Mouse (Mus musculus) CH12.LX (cell line): Measurements from ENCODE around the gene Fev. TPM values are rescaled to one million over a fixed set of nuclear protein-coding genes. Genes with fewer than 3 reads are reported as not detected.

Experiments
- DNase-seq: peaks from one replicate; pipeline ENCODE4 v3.0.0-alpha.2; 2013; ENCODE audit errors: extremely low read depth
- H3K27ac ChIP-seq: 2 replicates; pipeline ENCODE4 v1.5.1; 2012; ENCODE audit warnings: low read depth, mild to moderate bottlenecking, control low read depth, moderate library complexity; ENCODE audit not compliant: insufficient read depth
- H3K27me3 ChIP-seq: replicated peaks from 2 replicates; pipeline ENCODE3; 2012; ENCODE audit warnings: inconsistent platforms
- H3K36me3 ChIP-seq, 2 experiments: replicated peaks in 1 of 2; 2 replicates each; pipeline versions ENCODE3 to v1.6.1; 2012; ENCODE audit warnings: inconsistent platforms in 1 of 2, low read length in 1 of 2, mild to moderate bottlenecking in 1 of 2, mixed read lengths in 1 of 2, moderate library complexity in 1 of 2; ENCODE audit not compliant: control insufficient read depth in 1 of 2, insufficient read depth in 1 of 2
- H3K4me1 ChIP-seq, 2 experiments: 2 replicates each; pipeline ENCODE4 v1.6.1; 2012; ENCODE audit warnings: inconsistent platforms in 1 of 2, moderate library complexity in 1 of 2; ENCODE audit not compliant: insufficient read depth in 2 of 2, control insufficient read depth in 1 of 2
- H3K4me2 ChIP-seq: 2 replicates; pipeline ENCODE4 v1.6.1; 2012; ENCODE audit warnings: low read depth, mild to moderate bottlenecking, control low read depth; ENCODE audit not compliant: poor library complexity, insufficient read depth, severe bottlenecking
- H3K4me3 ChIP-seq, 3 experiments: fragments of 150-350 bp in 1 of 3; sonication (generic) in 1 of 3; replicated peaks in 1 of 3; 2 replicates each; pipeline versions ENCODE3 to v1.5.1; 2011 to 2012; ENCODE audit warnings: low read depth in 2 of 3, low read length in 2 of 3, mild to moderate bottlenecking in 2 of 3, moderate library complexity in 2 of 3, control low read depth in 1 of 3, improper control_type of control experiment in 1 of 3, inconsistent platforms in 1 of 3, mixed read lengths in 1 of 3; ENCODE audit not compliant: poor library complexity in 1 of 3
- H3K79me2 ChIP-seq: replicated peaks from 2 replicates; pipeline ENCODE4 v1.6.1; 2012; ENCODE audit warnings: mild to moderate bottlenecking, moderate library complexity; ENCODE audit not compliant: control insufficient read depth, poor library complexity, insufficient read depth, severe bottlenecking; ENCODE audit errors: extremely low read depth
- H3K9ac ChIP-seq: 2 replicates; pipeline ENCODE4 v1.6.1; 2012; ENCODE audit warnings: low read depth, mild to moderate bottlenecking, control low read depth, moderate library complexity; ENCODE audit not compliant: insufficient read depth
- H3K9me3 ChIP-seq: replicated peaks from 2 replicates; pipeline ENCODE3; 2012; ENCODE audit warnings: low read length, inconsistent platforms, mixed read lengths
- BHLHE40 ChIP-seq: IDR thresholded peaks from 2 replicates; pipeline ENCODE4 v1.6.1; 2011; ENCODE audit warnings: mild to moderate bottlenecking, low read depth, low read length, improper control_type of control experiment
- CHD1 ChIP-seq: IDR thresholded peaks from 2 replicates; pipeline ENCODE4 v1.6.1; 2012; ENCODE audit warnings: low read depth, low read length, improper control_type of control experiment, inconsistent platforms
- CHD2 ChIP-seq: IDR thresholded peaks from 2 replicates; pipeline ENCODE4 v1.6.1; 2011; ENCODE audit warnings: low read length, improper control_type of control experiment
- CTCF ChIP-seq, 2 experiments: IDR thresholded peaks in 1 of 2; conservative IDR thresholded peaks in 1 of 2; 2 replicates each; pipeline ENCODE4 v1.5.1; 2011 to 2012; ENCODE audit warnings: low read depth in 2 of 2, low read length in 2 of 2, improper control_type of control experiment in 1 of 2, inconsistent platforms in 1 of 2, mild to moderate bottlenecking in 1 of 2, moderate library complexity in 1 of 2
- ELF1 ChIP-seq: IDR thresholded peaks from 2 replicates; pipeline ENCODE4 v1.6.1; 2014; ENCODE audit warnings: low read depth, mild to moderate bottlenecking, inconsistent platforms, low read length, improper control_type of control experiment
- GABPA ChIP-seq: IDR thresholded peaks from 2 replicates; pipeline ENCODE4 v1.6.1; 2012; ENCODE audit warnings: low read depth, low read length, improper control_type of control experiment, inconsistent platforms; ENCODE audit not compliant: insufficient replicate concordance
- JUN ChIP-seq: IDR thresholded peaks from 2 replicates; pipeline ENCODE4 v1.6.1; 2011; ENCODE audit warnings: low read depth, mild to moderate bottlenecking, low read length, improper control_type of control experiment, moderate library complexity; ENCODE audit not compliant: insufficient read depth
- KAT2A ChIP-seq: IDR thresholded peaks from 2 replicates; pipeline ENCODE4 v1.6.1; 2012; ENCODE audit warnings: low read length, improper control_type of control experiment, inconsistent platforms; ENCODE audit not compliant: insufficient replicate concordance
- MAFK ChIP-seq: IDR thresholded peaks from 2 replicates; pipeline ENCODE4 v1.6.1; 2011; ENCODE audit warnings: low read length, improper control_type of control experiment; ENCODE audit not compliant: insufficient replicate concordance
- MAZ ChIP-seq: IDR thresholded peaks from 2 replicates; pipeline ENCODE4 v1.6.1; 2012; ENCODE audit warnings: low read depth, mild to moderate bottlenecking, inconsistent platforms, low read length, improper control_type of control experiment, moderate library complexity
- MEF2A ChIP-seq: IDR thresholded peaks from 2 replicates; pipeline ENCODE4 v1.6.1; 2014; ENCODE audit warnings: low read depth, mild to moderate bottlenecking, inconsistent platforms, low read length, improper control_type of control experiment, borderline replicate concordance
- MXI1 ChIP-seq: IDR thresholded peaks from 2 replicates; pipeline ENCODE4 v1.6.1; 2011; ENCODE audit warnings: mild to moderate bottlenecking, low read depth, low read length, improper control_type of control experiment
- MYC ChIP-seq: IDR thresholded peaks from 2 replicates; pipeline ENCODE4 v1.6.1; 2011; ENCODE audit warnings: low read depth, mild to moderate bottlenecking, improper control_type of control experiment, low read length
- NELFE ChIP-seq: IDR thresholded peaks from 2 replicates; pipeline ENCODE4 v1.6.1; 2011; ENCODE audit warnings: low read depth, low read length, improper control_type of control experiment
- NRF1 ChIP-seq: IDR thresholded peaks from 2 replicates; pipeline ENCODE4 v1.6.1; 2014; ENCODE audit warnings: low read depth, mild to moderate bottlenecking, inconsistent platforms, low read length, improper control_type of control experiment, moderate library complexity
- PAX5 ChIP-seq: IDR thresholded peaks from 2 replicates; pipeline ENCODE4 v1.6.1; 2012; ENCODE audit warnings: low read length, inconsistent platforms, mixed read lengths
- POLR2A ChIP-seq: IDR thresholded peaks from 2 replicates; pipeline ENCODE4 v1.6.1; 2011; ENCODE audit warnings: low read depth, mild to moderate bottlenecking, improper control_type of control experiment, low read length
- POLR2AphosphoS2 ChIP-seq: IDR thresholded peaks from 2 replicates; pipeline ENCODE4 v1.6.1; 2011; ENCODE audit warnings: low read depth, low read length, improper control_type of control experiment
- RAD21 ChIP-seq: IDR thresholded peaks from 2 replicates; pipeline ENCODE4 v1.6.1; 2011; ENCODE audit warnings: low read depth, mild to moderate bottlenecking, low read length, improper control_type of control experiment, moderate library complexity
- SIN3A ChIP-seq: IDR thresholded peaks from 2 replicates; pipeline ENCODE4 v1.6.1; 2012; ENCODE audit warnings: low read length, improper control_type of control experiment, inconsistent platforms
- SMC3 ChIP-seq: IDR thresholded peaks from 2 replicates; pipeline ENCODE4 v1.6.1; 2011; ENCODE audit warnings: low read depth, low read length, improper control_type of control experiment
- TBP ChIP-seq: conservative IDR thresholded peaks from 2 replicates; pipeline ENCODE4 v1.6.1; 2011; ENCODE audit warnings: low read depth, low read length, improper control_type of control experiment
- TCF12 ChIP-seq: IDR thresholded peaks from 2 replicates; pipeline ENCODE4 v1.6.1; 2014; ENCODE audit warnings: low read depth, mild to moderate bottlenecking, inconsistent platforms, low read length, improper control_type of control experiment
- USF2 ChIP-seq: conservative IDR thresholded peaks from 2 replicates; pipeline ENCODE4 v1.6.1; 2011; ENCODE audit warnings: low read depth, low read length, improper control_type of control experiment
- ZKSCAN1 ChIP-seq: IDR thresholded peaks from 2 replicates; pipeline ENCODE4 v1.6.1; 2012; ENCODE audit warnings: low read depth, inconsistent platforms, low read length, improper control_type of control experiment, borderline replicate concordance
- ZNF384 ChIP-seq: IDR thresholded peaks from 2 replicates; pipeline ENCODE4 v1.6.1; 2012; ENCODE audit warnings: low read depth, low read length, improper control_type of control experiment, inconsistent platforms
- dilution Hi-C: fragments of 300-500 bp; cut with MboI; formaldehyde crosslinking; loops from 2 replicates; pipeline ENCODE4 v1.14.3; 2020; ENCODE audit warnings: low sequenced_read_pairs; ENCODE audit not compliant: extremely low pct_unique_long_range_greater_than_20kb, extremely low pct_ligation_motif_present
- in situ Hi-C: fragments of 300-500 bp; cut with MboI; formaldehyde crosslinking; loops from 3 replicates; pipeline ENCODE4 v1.14.3; 2019; ENCODE audit warnings: low sequenced_read_pairs, low pct_ligation_motif_present, low pct_unique_long_range_greater_than_20kb, mixed read lengths
- polyA plus RNA-seq: library from polyadenylated mRNA; unstranded; fragments of >175 nt; gene quantifications from 2 replicates; pipeline ENCODE4 v1.2.1, GENCODE M21; 2012; ENCODE audit warnings: low read depth; ENCODE audit not compliant: insufficient read length
- total RNA-seq, 2 experiments: library from RNA; depleted of rRNA; stranded (reverse); fragments of 300-350 nt in 1 of 2; fragments of >200 nt in 1 of 2; gene quantifications; 2 replicates each; pipeline ENCODE4 v1.2.3; 2012 to 2014

Gene Fev
- total and polyA plus RNA-seq, 3 experiments, result not detected

- no peak for TF ChIP-seq CTCF (conservative IDR thresholded peaks at IDR 0.05 in 1 of 2, IDR thresholded peaks at IDR 0.05 in 1 of 2; ENCODE audit: low read depth in 2 of 2, low read length in 2 of 2)
Observed at GRCm38 (mm10) chr1:74851001-74851775, 34.0 kb downstream of the Fev start (continued).

- Histone ChIP-seq H3K79me2 (no peaks in the 10 kb centered on the region), H3K4me2 (no peak overlapping the region), H3K27me3 (peaks cover 13% of the 10 kb centered on the region), H3K27ac (no peak overlapping the region), H3K9ac (no peak overlapping the region), H3K9me3 (no peaks in the 10 kb centered on the region), H3K4me3 (no peak overlapping the region), H3K36me3 (no peaks in the 10 kb centered on the region), H3K4me1 (peaks cover 3 to 37% of the 10 kb centered on the region in 2 experiments; a peak in 3 of 4 replicates)
- no peak for DNase-seq
- in situ Hi-C loops, result no loop called here
- no peak for TF ChIP-seq TBP
- TF ChIP-seq PAX5, result no peak
- no peak for TF ChIP-seq NELFE
- TF ChIP-seq TCF12, result no peak
- TF ChIP-seq CHD2, result no peak
- TF ChIP-seq SIN3A, result no peak
- TF ChIP-seq CTCF (conservative IDR thresholded peaks at IDR 0.05 in 1 of 2, IDR thresholded peaks at IDR 0.05 in 1 of 2; ENCODE audit: low read depth in 2 of 2, low read length in 2 of 2), result no peak
- no peak for TF ChIP-seq MEF2A
- no peak for TF ChIP-seq GABPA
- TF ChIP-seq MAFK, result no peak
- no peak for TF ChIP-seq ELF1
- TF ChIP-seq JUN, result no peak
- TF ChIP-seq NRF1, result no peak
- no peak for TF ChIP-seq CHD1
- TF ChIP-seq POLR2A, result no peak
- no peak for TF ChIP-seq MAZ
- TF ChIP-seq USF2, result no peak
- TF ChIP-seq ZKSCAN1, result no peak
- dilution Hi-C loops, result no loop called here
Observed at GRCm38 (mm10) chr1:74850251-74850650, 35.0 kb downstream of the Fev start.

- dilution Hi-C loops (no loop called here), in situ Hi-C loops (no loop called here)
- Histone ChIP-seq H3K27ac (no peak overlapping the region), H3K27me3 (peaks cover 17% of the 10 kb centered on the region), H3K9me3 (no peaks in the 10 kb centered on the region), H3K79me2 (no peaks in the 10 kb centered on the region), H3K4me3 (no peak overlapping the region), H3K36me3 (no peaks in the 10 kb centered on the region), H3K4me2 (no peak overlapping the region), H3K4me1 (peaks cover 3 to 31% of the 10 kb centered on the region in 2 experiments; a peak in 3 of 4 replicates), H3K9ac (no peak overlapping the region)
- no peak for DNase-seq
- TF ChIP-seq MYC, result no peak
- TF ChIP-seq KAT2A, result no peak
- TF ChIP-seq MXI1, result no peak
- no peak for TF ChIP-seq SMC3
- TF ChIP-seq ELF1, result no peak
- TF ChIP-seq NRF1, result no peak
- no peak for TF ChIP-seq POLR2AphosphoS2
- TF ChIP-seq SIN3A, result no peak
- no peak for TF ChIP-seq PAX5
- TF ChIP-seq CTCF (conservative IDR thresholded peaks at IDR 0.05 in 1 of 2, IDR thresholded peaks at IDR 0.05 in 1 of 2; ENCODE audit: low read depth in 2 of 2, low read length in 2 of 2), result no peak
- TF ChIP-seq RAD21, result no peak
- TF ChIP-seq CHD1, result no peak
- TF ChIP-seq NELFE, result no peak
- TF ChIP-seq GABPA, result no peak
- no peak for TF ChIP-seq BHLHE40
- no peak for TF ChIP-seq ZNF384
- TF ChIP-seq, all 38 proteins: peak for 0
Observed at GRCm38 (mm10) chr1:74848946-74849345, 36.3 kb downstream of the Fev start.
